Mouse (Mus musculus) lung, embryonic 16.5 days (tissue): Measurements from ENCODE around the gene Klf13. TPM values are rescaled to one million over a fixed set of nuclear protein-coding genes. Genes with fewer than 3 reads are reported as not detected.

Experiments
- ATAC-seq: fragments of 200-750 bp; cut with Nextera tagmentation; 2 replicates; pipeline ENCODE4 v1.8.0; 2017; ENCODE audit warnings: low read depth, mild to moderate bottlenecking, moderate library complexity
- H3K27ac ChIP-seq: fragments of 300-500 bp; sonication (generic); 2 replicates; pipeline ENCODE4 v1.5.1; 2014; ENCODE audit warnings: mild to moderate bottlenecking, control low read depth, low read length
- H3K27me3 ChIP-seq: fragments of 300-500 bp; sonication (generic); 2 replicates; pipeline ENCODE4 v1.6.1; 2014; ENCODE audit warnings: low read depth, low read length, mixed read lengths; ENCODE audit not compliant: control insufficient read depth, insufficient read depth
- H3K36me3 ChIP-seq: fragments of 300-500 bp; sonication (generic); 2 replicates; pipeline ENCODE4 v1.6.1; 2014; ENCODE audit warnings: low read length; ENCODE audit not compliant: control insufficient read depth, insufficient read depth
- H3K4me1 ChIP-seq: fragments of 300-500 bp; sonication (generic); replicated peaks from 2 replicates; pipeline ENCODE4 v1.6.1; 2014; ENCODE audit warnings: low read length, mixed read lengths; ENCODE audit not compliant: control insufficient read depth, insufficient read depth
- H3K4me2 ChIP-seq: fragments of 300-500 bp; sonication (generic); 2 replicates; pipeline ENCODE4 v1.6.1; 2014; ENCODE audit warnings: low read depth, low read length, control low read depth
- H3K4me3 ChIP-seq: fragments of 300-500 bp; sonication (generic); 2 replicates; pipeline ENCODE4 v1.5.1; 2014; ENCODE audit warnings: mild to moderate bottlenecking, low read length, control low read depth
- H3K9ac ChIP-seq: fragments of 300-500 bp; sonication (generic); 2 replicates; pipeline ENCODE4 v1.6.1; 2014; ENCODE audit warnings: low read length, control low read depth
- H3K9me3 ChIP-seq: fragments of 300-500 bp; sonication (generic); 2 replicates; pipeline ENCODE4 v1.6.1; 2016; ENCODE audit warnings: low read length; ENCODE audit not compliant: control insufficient read depth
- WGBS: fragments of 180-500 bp; shearing (Covaris S2); extraction: QIAGEN DNeasy Blood & Tissue Kit; methylation state at CpG from one replicate; pipeline ENCODE4 v1.1.7; 2014; 5-methylcytosine and 5-hydroxymethylcytosine counted together
- polyA plus RNA-seq: library from polyadenylated mRNA; unstranded; fragments of >200 nt; fragmentation: Nextera tagmentation; extraction: Ambion mirVana; gene quantifications from 2 replicates; pipeline ENCODE4 v1.2.1, GENCODE M21; 2015

The Klf13 gene
- polyA plus RNA-seq, 1 experiment from 2014 or later, result 40.1 TPM

DNA sequence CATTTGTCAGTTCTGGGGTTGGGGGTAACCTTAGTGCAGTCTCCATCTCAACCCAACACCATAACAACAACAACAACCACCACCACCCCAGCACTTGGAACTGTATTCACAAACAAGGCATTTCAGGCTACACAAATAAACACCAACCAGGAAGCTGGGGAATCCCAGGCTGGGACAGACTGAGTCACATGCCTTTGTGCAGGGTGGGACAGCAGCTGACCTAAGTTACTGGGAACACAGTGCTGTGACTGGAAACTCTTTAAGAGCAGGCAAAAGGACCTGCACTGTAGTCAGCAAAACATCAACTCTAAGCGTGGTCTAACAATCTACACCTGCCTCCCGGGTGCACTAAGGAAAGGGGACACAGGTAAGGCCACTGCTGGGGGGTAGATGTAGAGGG, 33.5 kb downstream of the Klf13 start:
- H3K27me3 ChIP-seq, result no peaks in the 10 kb centered on the region
- H3K4me2 ChIP-seq, result no peak overlapping the region
- no peak for ATAC-seq
- peak overlapping the region; percentile 30; the same call in 1 of the 2 replicates for H3K27ac ChIP-seq
- H3K4me1 ChIP-seq, result peaks cover 40% of the 10 kb centered on the region
- no peaks in the 10 kb centered on the region for H3K9me3 ChIP-seq
- no peak overlapping the region for H3K4me3 ChIP-seq
- WGBS, result 95% methylated on average over 2 of the region's 2 CpGs
- H3K9ac ChIP-seq, result no peak overlapping the region
- H3K36me3 ChIP-seq, result no peaks in the 10 kb centered on the region

DNA sequence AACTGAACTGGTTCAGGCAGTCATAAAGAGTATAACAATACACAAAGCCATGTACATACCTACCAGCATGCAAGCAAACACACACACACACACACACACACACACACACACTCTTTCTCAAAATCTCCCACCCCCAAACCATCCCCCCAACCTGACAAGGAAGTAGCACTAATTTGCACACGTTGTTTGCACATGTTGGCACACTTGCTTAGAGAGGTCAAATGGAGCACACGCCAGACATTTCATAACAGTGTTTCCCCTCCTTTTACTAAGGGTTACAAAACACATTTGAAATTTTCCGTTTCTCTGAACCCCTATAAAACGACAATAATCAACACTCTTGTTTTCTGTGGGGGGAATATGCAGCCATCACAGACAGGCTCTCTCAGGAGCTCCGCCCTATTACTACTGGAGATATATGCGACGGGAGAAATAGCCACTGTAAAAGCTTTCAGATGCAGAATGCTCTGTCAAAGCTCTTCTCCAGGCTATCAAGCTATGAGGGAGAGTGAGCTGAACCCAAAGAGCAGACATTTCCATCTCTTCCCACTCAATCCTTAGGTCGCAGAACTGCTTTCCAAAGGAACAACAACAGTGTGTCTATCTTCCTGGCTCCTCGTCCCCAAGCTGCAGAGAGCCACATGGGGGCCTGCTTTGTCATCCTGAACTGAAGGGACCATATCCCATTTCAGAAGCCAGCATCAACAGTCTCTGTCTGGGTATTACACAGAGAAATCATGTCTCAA, 34.9 kb downstream of the Klf13 start:
- peak; percentile 15; the same call in 1 of the 2 replicates for ATAC-seq
- no peak overlapping the region for H3K4me2 ChIP-seq
- 53% methylated on average over 9 of the region's 9 CpGs for WGBS
- H3K4me1 ChIP-seq, result peaks cover 31% of the 10 kb centered on the region
- no peaks in the 10 kb centered on the region for H3K27me3 ChIP-seq
- H3K36me3 ChIP-seq, result no peaks in the 10 kb centered on the region
- no peak overlapping the region for H3K9ac ChIP-seq
- no peak overlapping the region for H3K4me3 ChIP-seq
- H3K9me3 ChIP-seq, result no peaks in the 10 kb centered on the region
- H3K27ac ChIP-seq, result peak overlapping the region; percentile 47

DNA sequence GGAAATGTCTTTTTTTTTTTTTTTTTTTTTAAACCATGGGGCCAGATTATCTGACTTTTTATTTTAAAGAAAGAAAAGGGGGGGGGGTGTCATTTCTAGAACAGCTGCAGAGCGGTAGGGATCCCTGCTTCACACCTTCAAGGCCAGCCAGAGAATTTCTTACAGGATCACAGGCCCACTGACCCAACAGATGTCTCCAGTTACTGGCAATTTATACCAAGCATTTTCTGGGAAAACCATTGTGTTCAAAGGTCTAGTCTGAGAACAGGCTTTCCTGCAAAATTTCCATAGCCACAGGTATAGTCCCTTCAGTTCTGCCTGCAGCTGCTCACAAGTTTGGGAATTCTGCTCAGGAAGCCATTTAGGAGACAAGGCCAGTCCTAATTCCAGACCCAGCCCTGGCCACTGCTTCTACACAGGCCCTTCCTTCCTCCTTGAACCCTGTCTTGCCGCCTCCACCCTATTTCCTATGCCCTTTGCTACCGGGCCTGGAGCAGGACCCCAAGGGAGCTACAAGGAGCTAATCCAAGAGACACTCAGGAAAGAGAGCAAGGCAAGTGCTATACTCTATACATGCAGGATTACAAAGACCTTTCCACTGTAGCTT, 36.0 kb downstream of the Klf13 start:
- no peaks in the 10 kb centered on the region for H3K36me3 ChIP-seq
- no peak overlapping the region for H3K4me3 ChIP-seq
- H3K27ac ChIP-seq, result peak overlapping the region; percentile 47
- no peaks in the 10 kb centered on the region for H3K27me3 ChIP-seq
- H3K4me2 ChIP-seq, result no peak overlapping the region
- no peak for ATAC-seq
- 53% methylated on average over 3 of the region's 3 CpGs for WGBS
- H3K9me3 ChIP-seq, result no peaks in the 10 kb centered on the region
- no peak overlapping the region for H3K9ac ChIP-seq
- H3K4me1 ChIP-seq, result peaks cover 30% of the 10 kb centered on the region

DNA sequence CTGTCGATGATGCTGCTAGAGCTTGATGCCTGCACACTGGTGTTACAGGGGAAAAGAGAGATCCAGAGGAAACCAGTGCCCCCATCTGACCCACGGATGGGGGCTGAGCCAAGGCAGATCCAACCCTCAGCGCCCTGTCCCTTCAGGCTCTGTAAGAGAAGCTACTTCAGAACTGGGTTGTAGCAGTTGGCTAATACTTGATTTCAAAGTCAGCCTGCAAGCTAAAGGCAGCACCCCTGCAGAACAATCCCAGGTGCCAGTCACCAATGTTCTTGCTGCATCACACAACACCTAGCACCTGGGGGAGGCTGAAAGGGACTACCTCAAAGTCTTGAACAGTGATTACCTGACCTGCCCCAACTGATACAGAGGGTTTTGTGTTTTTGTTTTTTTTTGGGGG, 36.8 kb downstream of the Klf13 start:
- Histone ChIP-seq H3K9ac (no peak overlapping the region), H3K4me2 (no peak overlapping the region), H3K36me3 (no peaks in the 10 kb centered on the region), H3K27me3 (no peaks in the 10 kb centered on the region), H3K4me3 (no peak overlapping the region), H3K9me3 (no peaks in the 10 kb centered on the region), H3K27ac (no peak overlapping the region), H3K4me1 (peaks cover 36% of the 10 kb centered on the region)
- WGBS, result 67% methylated on average over 3 of the region's 3 CpGs
- no peak for ATAC-seq

DNA sequence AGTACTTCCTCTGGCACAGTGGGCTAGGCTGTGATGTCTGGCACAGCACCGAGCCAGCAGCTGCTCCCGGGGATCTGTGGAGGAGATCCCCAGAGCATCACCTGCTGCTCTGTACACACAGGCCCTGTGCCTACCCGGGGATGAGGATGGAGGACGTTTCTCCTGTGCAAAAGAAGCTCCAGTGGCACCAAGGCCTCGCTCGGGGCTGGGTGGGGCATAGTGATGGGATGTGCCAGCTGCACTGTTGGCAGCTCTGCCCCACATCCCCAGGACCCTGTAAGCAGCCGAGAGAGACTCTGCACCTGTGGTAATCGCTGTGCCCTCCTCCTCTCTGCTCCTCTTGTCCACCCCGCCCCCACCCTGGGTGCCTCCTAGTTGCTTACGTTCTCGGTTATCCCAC, 37.4 kb downstream of the Klf13 start:
- Histone ChIP-seq H3K36me3 (no peaks in the 10 kb centered on the region), H3K4me2 (no peak overlapping the region), H3K9ac (no peak overlapping the region; the same call in 1 of the 2 replicates), H3K4me3 (no peak overlapping the region), H3K27me3 (no peaks in the 10 kb centered on the region), H3K4me1 (peaks cover 40% of the 10 kb centered on the region), H3K27ac (no peak overlapping the region), H3K9me3 (no peaks in the 10 kb centered on the region)
- WGBS, result 67% methylated on average over 11 of the region's 11 CpGs
- ATAC-seq, result no peak

DNA sequence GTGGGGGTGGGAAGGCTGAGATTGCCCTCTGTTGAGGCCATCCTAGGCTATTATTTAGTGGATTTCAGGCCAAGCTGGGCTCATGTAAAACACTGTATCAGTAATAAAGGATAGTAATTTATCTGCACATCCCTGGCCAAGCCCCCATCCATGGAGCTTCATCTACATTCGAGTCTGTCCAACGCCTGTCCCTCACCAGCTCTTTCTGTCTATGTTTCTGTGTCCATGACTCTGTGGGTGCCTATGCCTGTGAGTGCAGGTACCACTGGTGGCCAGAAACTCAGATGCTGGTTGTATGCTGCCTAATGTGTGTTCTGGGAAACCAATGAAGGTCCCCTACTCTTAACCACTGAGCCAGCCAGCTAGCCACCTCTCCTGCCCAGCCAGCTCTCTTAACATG, 38.3 kb downstream of the Klf13 start:
- Histone ChIP-seq H3K27ac (no peak overlapping the region), H3K9ac (no peak overlapping the region), H3K4me1 (peaks cover 39% of the 10 kb centered on the region), H3K4me3 (no peak overlapping the region), H3K9me3 (no peaks in the 10 kb centered on the region), H3K4me2 (no peak overlapping the region), H3K36me3 (no peaks in the 10 kb centered on the region), H3K27me3 (no peaks in the 10 kb centered on the region)
- no peak for ATAC-seq
- 100% methylated on average over 2 of the region's 2 CpGs for WGBS

DNA sequence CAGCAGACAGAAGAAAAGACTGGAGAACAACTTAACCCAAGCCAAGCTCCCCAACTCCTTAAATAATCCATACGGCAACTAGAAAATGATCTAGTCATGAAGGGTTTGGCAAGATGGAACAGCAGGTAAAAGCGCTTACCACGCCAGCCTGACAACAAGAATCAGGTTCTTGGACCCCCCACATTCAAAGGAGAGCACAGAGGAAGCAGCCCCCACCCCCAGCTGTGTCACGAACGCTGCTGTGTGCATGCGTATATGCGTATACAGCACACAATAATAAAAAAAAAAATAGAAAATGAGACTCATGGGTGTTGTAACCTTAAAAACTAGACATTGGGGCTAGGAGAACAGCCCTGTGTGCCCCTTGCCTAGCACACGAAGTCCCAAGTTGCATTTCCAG, 38.8 kb downstream of the Klf13 start:
- Histone ChIP-seq H3K4me1 (peaks cover 39% of the 10 kb centered on the region), H3K4me3 (no peak overlapping the region), H3K27me3 (no peaks in the 10 kb centered on the region), H3K4me2 (no peak overlapping the region), H3K27ac (no peak overlapping the region), H3K9me3 (no peaks in the 10 kb centered on the region), H3K9ac (no peak overlapping the region), H3K36me3 (no peaks in the 10 kb centered on the region)
- ATAC-seq, result no peak
- WGBS, result 87% methylated on average over 8 of the region's 8 CpGs

DNA sequence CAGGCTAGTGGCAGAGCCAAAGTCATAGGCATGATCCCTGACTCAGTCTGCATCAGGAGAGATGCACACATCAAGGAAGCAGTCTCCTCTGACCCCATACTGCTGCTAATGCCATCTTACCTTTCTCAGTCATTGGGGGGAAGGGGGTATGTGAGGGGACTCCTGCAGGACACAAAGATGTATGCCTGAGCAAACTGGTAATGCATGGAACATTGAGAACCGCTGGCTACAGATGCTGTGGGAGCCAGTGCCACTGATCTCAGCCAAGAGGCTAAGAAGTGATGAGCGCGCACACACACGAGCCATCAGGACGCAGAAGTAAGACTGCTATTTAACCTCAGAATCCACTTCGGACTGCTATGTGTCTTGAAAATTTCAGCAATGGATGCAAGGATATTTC, 40.5 kb downstream of the Klf13 start:
- no peaks in the 10 kb centered on the region for H3K9me3 ChIP-seq
- no peak for ATAC-seq
- 91% methylated on average over 6 of the region's 6 CpGs for WGBS
- H3K27me3 ChIP-seq, result no peaks in the 10 kb centered on the region
- peak overlapping the region; percentile 64; the same call in 1 of the 2 replicates for H3K9ac ChIP-seq
- no peak overlapping the region for H3K4me3 ChIP-seq
- no peak overlapping the region for H3K4me2 ChIP-seq
- no peaks in the 10 kb centered on the region for H3K36me3 ChIP-seq
- H3K27ac ChIP-seq, result peak overlapping the region; percentile 97; the same call in 1 of the 2 replicates
- peaks cover 32% of the 10 kb centered on the region for H3K4me1 ChIP-seq

DNA sequence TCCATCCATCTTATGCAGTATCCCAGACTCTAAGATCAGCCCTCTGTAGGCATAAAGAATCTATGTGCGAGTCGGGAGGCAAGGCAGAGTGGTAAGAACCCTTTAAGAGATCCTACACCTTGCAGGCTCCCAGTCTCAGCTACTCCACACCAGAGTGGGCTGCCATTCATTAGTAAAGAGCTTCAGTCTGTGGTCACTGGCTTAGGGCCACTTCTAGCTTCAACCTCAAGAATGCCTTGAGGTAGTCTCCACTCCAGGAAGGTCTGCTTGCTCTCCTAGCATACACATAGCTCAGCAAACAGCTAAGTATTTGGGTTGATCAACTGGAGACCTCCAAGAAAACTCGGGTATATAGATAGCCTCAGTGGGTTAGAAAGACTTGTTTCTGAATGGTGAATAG, 41.1 kb downstream of the Klf13 start:
- ATAC-seq, result peak; percentile 8; the same call in 1 of the 2 replicates
- H3K4me2 ChIP-seq, result peak overlapping the region; percentile 75
- H3K36me3 ChIP-seq, result no peaks in the 10 kb centered on the region
- no peaks in the 10 kb centered on the region for H3K27me3 ChIP-seq
- peak overlapping the region; percentile 64 for H3K9ac ChIP-seq
- peaks cover 27% of the 10 kb centered on the region for H3K4me1 ChIP-seq
- WGBS, result 26% methylated on average over 3 of the region's 3 CpGs
- peak overlapping the region; percentile 97 for H3K27ac ChIP-seq
- H3K4me3 ChIP-seq, result peak overlapping the region; percentile 36
- no peaks in the 10 kb centered on the region for H3K9me3 ChIP-seq
